Mouse (Mus musculus) stomach, embryonic 15.5 days (tissue): ENCODE results near the gene Rimbp3. TPM values are rescaled to one million over a fixed set of nuclear protein-coding genes. Genes with fewer than 3 reads are reported as not detected.
"Not testable (repeated sequence)": the region's sequence is repeated elsewhere in the genome, so short reads cannot be mapped to it uniquely, and the experiment has no call there.

Experiments
- ATAC-seq: fragments of 200-750 bp; cut with Nextera tagmentation; 2 replicates; pipeline ENCODE4 v1.8.0; 2017; ENCODE audit warnings: low read depth, moderate number of reproducible peaks, moderate TSS enrichment; ENCODE audit not compliant: insufficient read depth, low FRiP score
- H3K27ac ChIP-seq: fragments of 300-500 bp; sonication (generic); 2 replicates; pipeline ENCODE4 v1.5.1; 2015; ENCODE audit warnings: mild to moderate bottlenecking, inconsistent platforms
- H3K27me3 ChIP-seq: fragments of 300-500 bp; sonication (generic); replicated peaks from 2 replicates; pipeline ENCODE4 v1.6.1; 2015; ENCODE audit warnings: inconsistent platforms
- H3K36me3 ChIP-seq: fragments of 300-500 bp; sonication (generic); 2 replicates; pipeline ENCODE4 v1.6.1; 2015; ENCODE audit warnings: inconsistent platforms
- H3K4me1 ChIP-seq: fragments of 300-500 bp; sonication (generic); 2 replicates; pipeline ENCODE4 v1.6.1; 2015; ENCODE audit warnings: inconsistent platforms
- H3K4me2 ChIP-seq: fragments of 300-500 bp; sonication (generic); 2 replicates; pipeline ENCODE4 v1.6.1; 2015; ENCODE audit warnings: mild to moderate bottlenecking, inconsistent platforms
- H3K4me3 ChIP-seq: fragments of 300-500 bp; sonication (generic); replicated peaks from 2 replicates; pipeline ENCODE4 v1.5.1; 2015; ENCODE audit warnings: inconsistent platforms
- H3K9ac ChIP-seq: fragments of 300-500 bp; sonication (generic); 2 replicates; pipeline ENCODE4 v1.6.1; 2015; ENCODE audit warnings: inconsistent platforms
- H3K9me3 ChIP-seq: fragments of 300-500 bp; sonication (generic); 2 replicates; pipeline ENCODE4 v1.6.1; 2016; ENCODE audit warnings: inconsistent platforms
- whole genome bisulfite sequencing: fragments of 180-500 bp; shearing (Covaris S2); methylation state at CpG from one replicate; pipeline ENCODE4 v1.1.7; 2015; 5-methylcytosine and 5-hydroxymethylcytosine counted together
- polyA plus RNA-seq: library from polyadenylated mRNA; unstranded; fragments of >200 nt; fragmentation: Nextera tagmentation; extraction: Ambion mirVana; gene quantifications from 2 replicates; pipeline ENCODE4 v1.2.1, GENCODE M21; 2015

Gene Rimbp3
- polyA plus RNA-seq, 1 experiment from 2014 or later: 0.39 TPM

DNA sequence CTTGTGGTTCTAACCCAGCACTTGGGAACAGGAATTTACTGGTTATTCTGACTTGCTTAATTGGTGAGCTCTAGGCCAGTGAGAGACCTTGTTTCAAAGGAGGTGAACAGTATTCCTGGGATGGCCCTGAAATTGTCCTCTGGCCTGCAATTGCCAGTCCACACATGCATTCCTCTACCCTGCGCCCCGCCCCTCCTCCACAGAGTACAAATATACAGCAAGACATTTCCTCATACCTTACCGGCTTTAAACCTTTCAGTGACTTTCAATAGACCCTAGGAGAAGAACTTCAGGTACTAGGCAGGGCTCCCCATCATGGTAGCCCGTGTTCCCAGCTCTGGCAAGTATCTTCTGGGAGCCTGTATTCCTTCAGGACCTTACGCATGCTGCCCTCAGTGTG lies 17.2 kb downstream of the Rimbp3 start:
- WGBS: 73% methylated on average over 5 of the region's 5 CpGs
- Histone ChIP-seq H3K9me3 (no peaks in the 10 kb centered on the region), H3K9ac (no peak overlapping the region), H3K27me3 (no peaks in the 10 kb centered on the region), H3K36me3 (no peaks in the 10 kb centered on the region), H3K4me1 (no peaks in the 10 kb centered on the region), H3K4me3 (no peak overlapping the region), H3K27ac (no peak overlapping the region; the same call in 1 of the 2 replicates), H3K4me2 (no peak overlapping the region)
- ATAC-seq: no peak

GRCm38 (mm10) chr16:17226496-17226895 lies 18.1 kb downstream of the Rimbp3 start:
- Histone ChIP-seq H3K9ac (no peak overlapping the region), H3K4me1 (no peaks in the 10 kb centered on the region), H3K36me3 (no peaks in the 10 kb centered on the region), H3K27me3 (no peaks in the 10 kb centered on the region), H3K9me3 (no peaks in the 10 kb centered on the region), H3K27ac (no peak overlapping the region), H3K4me3 (no peak overlapping the region), H3K4me2 (no peak overlapping the region)
- no peak for ATAC-seq

DNA sequence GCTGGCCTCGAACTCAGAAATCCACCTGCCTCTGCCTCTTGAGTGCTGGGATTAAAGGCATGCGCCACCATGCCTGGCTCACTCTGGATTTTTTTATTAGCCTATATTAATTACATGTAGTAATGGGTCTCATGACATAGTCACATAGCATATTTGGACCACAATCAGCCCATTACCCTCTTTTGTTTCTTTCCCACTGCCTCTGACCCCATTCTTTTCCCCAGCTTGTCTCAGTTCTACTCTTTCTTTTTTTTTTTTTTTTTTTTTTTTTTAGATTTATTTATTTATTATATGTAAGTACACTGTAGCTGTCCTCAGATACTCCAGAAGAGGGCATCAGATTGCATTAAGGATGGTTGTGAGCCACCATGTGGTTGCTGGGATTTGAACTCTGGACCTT lies 23.1 kb downstream of the Rimbp3 start:
- 93% methylated on average over 2 of the region's 2 CpGs for WGBS
- H3K4me1 ChIP-seq: peaks cover 25% of the 10 kb centered on the region
- ATAC-seq, H3K27ac ChIP-seq, H3K9me3 ChIP-seq, H3K9ac ChIP-seq, H3K4me2 ChIP-seq, H3K27me3 ChIP-seq, H3K36me3 ChIP-seq, H3K4me3 ChIP-seq: not testable (repeated sequence)

DNA sequence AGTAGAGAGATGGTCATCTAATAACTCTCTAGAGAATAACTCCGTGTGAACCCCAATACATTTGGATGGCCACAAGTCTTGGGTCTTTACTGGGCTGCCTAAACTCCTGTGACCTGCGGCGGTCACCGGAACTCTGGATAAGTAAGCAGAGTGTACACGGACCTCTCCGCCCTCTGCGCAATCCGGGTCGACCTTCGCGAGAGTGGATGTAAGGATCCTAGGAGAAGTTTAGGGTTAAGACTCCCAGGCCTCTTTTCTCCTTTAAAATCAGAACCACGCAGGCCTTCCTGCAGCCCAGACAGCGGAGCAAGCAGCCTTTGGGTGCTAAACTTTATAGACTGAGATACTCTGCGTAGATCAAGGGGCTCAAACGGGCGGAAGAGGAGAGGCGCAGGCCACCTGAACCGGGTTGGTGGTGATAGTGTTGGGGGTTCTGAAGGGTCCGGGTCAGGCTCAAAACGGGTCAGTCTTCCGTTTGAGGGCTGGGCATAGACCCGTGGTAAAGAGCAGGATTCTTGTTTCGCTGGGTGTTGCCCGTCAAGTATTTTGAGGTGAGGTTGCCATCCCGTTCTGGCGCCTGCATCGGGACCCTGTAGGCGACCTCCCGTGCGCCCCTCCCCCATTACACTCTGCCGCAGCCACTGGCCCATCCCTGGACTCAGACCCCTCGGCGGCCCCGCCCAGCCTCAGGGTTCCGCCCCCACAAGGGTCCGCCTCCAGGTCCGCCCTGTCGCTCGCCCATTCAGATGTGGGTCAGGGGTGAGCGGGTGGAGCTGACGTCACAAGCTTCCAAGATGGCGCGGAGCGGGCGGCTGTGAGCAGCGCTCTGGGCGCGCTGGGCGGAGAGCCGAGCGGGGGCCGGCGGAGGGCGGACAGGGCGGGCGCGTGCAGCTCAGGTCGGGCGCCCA lies 24.6 kb downstream of the Rimbp3 start, which contains the start of gene Hic2:
TSS of gene Hic2 (plus strand) at position 779 of the 908 bp plus-strand sequence.
- peak within 1 kb of the TSS; percentile 91 for H3K27ac ChIP-seq
- H3K4me2 ChIP-seq: peak within 1 kb of the TSS; percentile 83
- H3K27me3 ChIP-seq: no peaks in the 10 kb centered on the region
- peak within 1 kb of the TSS; percentile 95 for H3K4me3 ChIP-seq
- 2% methylated on average over 54 of the region's 59 CpGs for WGBS
- ATAC-seq: peak; percentile 94
- peak within 1 kb of the TSS; percentile 83 for H3K9ac ChIP-seq
- H3K4me1 ChIP-seq: peaks cover 25% of the 10 kb centered on the region
- no peaks in the 10 kb centered on the region for H3K36me3 ChIP-seq
- no peaks in the 10 kb centered on the region for H3K9me3 ChIP-seq

- Histone ChIP-seq H3K4me1 (peaks cover 25% of the 10 kb centered on the region), H3K9ac (peak overlapping the region; percentile 83), H3K4me3 (peak overlapping the region; percentile 95), H3K9me3 (no peaks in the 10 kb centered on the region), H3K27ac (peak overlapping the region; percentile 91), H3K27me3 (no peaks in the 10 kb centered on the region), H3K4me2 (peak overlapping the region; percentile 83), H3K36me3 (no peaks in the 10 kb centered on the region)
- WGBS: under 1% methylated on average over 58 of the region's 62 CpGs
- peak; percentile 16 for ATAC-seq
These were observed 25.5 kb downstream of the Rimbp3 start for GRCm38 (mm10) chr16:17233702-17234498.

DNA sequence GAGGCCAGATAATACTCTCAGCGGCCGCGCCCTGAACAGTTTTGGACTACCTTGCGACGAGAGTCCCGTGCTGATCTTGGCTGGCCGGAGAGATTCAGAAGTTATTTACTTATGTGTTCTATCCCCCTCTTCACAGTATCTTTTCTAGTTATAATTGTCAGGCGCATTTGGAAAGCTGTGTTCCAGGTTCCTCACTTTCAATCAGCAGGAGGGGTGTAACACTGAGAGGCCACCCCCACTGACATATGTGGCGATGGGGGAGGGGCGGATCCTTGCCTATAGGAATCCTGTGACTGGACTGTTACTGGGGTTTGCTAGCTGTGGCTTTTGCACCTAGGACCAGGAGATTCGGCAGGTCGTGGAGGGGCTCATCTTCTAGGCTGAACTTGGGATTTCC lies 26.1 kb downstream of the Rimbp3 start:
- Histone ChIP-seq H3K27me3 (no peaks in the 10 kb centered on the region), H3K4me2 (peak overlapping the region; percentile 83), H3K4me3 (peak overlapping the region; percentile 95), H3K36me3 (no peaks in the 10 kb centered on the region), H3K27ac (peak overlapping the region; percentile 91), H3K9ac (peak overlapping the region; percentile 83), H3K9me3 (no peaks in the 10 kb centered on the region), H3K4me1 (peaks cover 30% of the 10 kb centered on the region)
- WGBS: 0% methylated on average over 12 of the region's 12 CpGs
- no peak for ATAC-seq

GRCm38 (mm10) chr16:17234916-17235665 lies 26.7 kb downstream of the Rimbp3 start:
- Histone ChIP-seq H3K4me1 (peaks cover 35% of the 10 kb centered on the region), H3K27me3 (no peaks in the 10 kb centered on the region), H3K4me3 (peak overlapping the region; percentile 95), H3K27ac (peak overlapping the region; percentile 91), H3K9me3 (no peaks in the 10 kb centered on the region), H3K36me3 (no peaks in the 10 kb centered on the region), H3K9ac (peak overlapping the region; percentile 83; the same call in 1 of the 2 replicates), H3K4me2 (peak overlapping the region; percentile 83)
- WGBS: 26% methylated on average over 9 of the region's 9 CpGs
- ATAC-seq: no peak

- Histone ChIP-seq H3K27ac (no peak overlapping the region), H3K27me3 (no peaks in the 10 kb centered on the region), H3K9ac (no peak overlapping the region), H3K4me2 (no peak overlapping the region), H3K36me3 (no peaks in the 10 kb centered on the region), H3K9me3 (no peaks in the 10 kb centered on the region), H3K4me3 (no peak overlapping the region), H3K4me1 (peaks cover 38% of the 10 kb centered on the region)
- WGBS: 72% methylated on average over 3 of the region's 3 CpGs
- no peak for ATAC-seq
These were observed 29.2 kb downstream of the Rimbp3 start for GRCm38 (mm10) chr16:17237634-17238033.

GRCm38 (mm10) chr16:17239409-17239808 lies 31.0 kb downstream of the Rimbp3 start:
- no peak for ATAC-seq
- H3K4me3 ChIP-seq: no peak overlapping the region
- H3K9ac ChIP-seq: no peak overlapping the region
- H3K4me2 ChIP-seq: no peak overlapping the region
- no peaks in the 10 kb centered on the region for H3K36me3 ChIP-seq
- H3K27ac ChIP-seq: peak overlapping the region; percentile 21; the same call in 1 of the 2 replicates
- WGBS: 49% methylated on average over 2 of the region's 2 CpGs
- H3K9me3 ChIP-seq: no peaks in the 10 kb centered on the region
- no peaks in the 10 kb centered on the region for H3K27me3 ChIP-seq
- H3K4me1 ChIP-seq: peaks cover 38% of the 10 kb centered on the region

GRCm38 (mm10) chr16:17243731-17244130 lies 35.3 kb downstream of the Rimbp3 start:
- Histone ChIP-seq H3K27me3 (no peaks in the 10 kb centered on the region), H3K4me2 (no peak overlapping the region), H3K9ac (no peak overlapping the region), H3K4me3 (no peak overlapping the region), H3K27ac (no peak overlapping the region), H3K36me3 (no peaks in the 10 kb centered on the region), H3K9me3 (no peaks in the 10 kb centered on the region), H3K4me1 (peaks cover 21% of the 10 kb centered on the region)
- WGBS: 27% methylated on average over 1 of the region's 1 CpGs
- ATAC-seq: peak; percentile 29; the same call in 1 of the 2 replicates

- no peak overlapping the region for H3K27ac ChIP-seq
These were observed 36.6 kb downstream of the Rimbp3 start for GRCm38 (mm10) chr16:17244996-17245395.

More at GRCm38 (mm10) chr16:17244996-17245395, 36.6 kb downstream of the Rimbp3 start:
- H3K27me3 ChIP-seq: no peaks in the 10 kb centered on the region
- H3K4me2 ChIP-seq: no peak overlapping the region
- H3K9ac ChIP-seq: no peak overlapping the region
- 78% methylated on average over 1 of the region's 1 CpGs for WGBS
- H3K4me3 ChIP-seq: no peak overlapping the region
- H3K36me3 ChIP-seq: no peaks in the 10 kb centered on the region
- no peaks in the 10 kb centered on the region for H3K9me3 ChIP-seq
- H3K4me1 ChIP-seq: peaks cover 12% of the 10 kb centered on the region; the same call in 1 of the 2 replicates
- no peak for ATAC-seq
